Mouse (Mus musculus) myocyte (in vitro differentiated cells): ENCODE results near the gene Emid1. TPM values are rescaled to one million over a fixed set of nuclear protein-coding genes. Genes with fewer than 3 reads are reported as not detected.
"Not testable (repeated sequence)": the region's sequence is repeated elsewhere in the genome, so short reads cannot be mapped to it uniquely, and the experiment has no call there.

ENCODE experiments used
- H3K27me3 ChIP-seq: one replicate; pipeline ENCODE4 v1.6.1; 2011; ENCODE audit not compliant: control insufficient read depth, insufficient read depth, insufficient read length
- H3K36me3 ChIP-seq: one replicate; pipeline ENCODE4 v1.6.1; 2011; ENCODE audit not compliant: control insufficient read depth, insufficient read depth
- H3K4me2 ChIP-seq: one replicate; pipeline ENCODE4 v1.6.1; 2011; ENCODE audit warnings: low read depth, control low read depth
- H3K4me3 ChIP-seq: one replicate; pipeline ENCODE4 v1.5.1; 2011; ENCODE audit warnings: mild to moderate bottlenecking, control low read depth, moderate library complexity
- H3K79me2 ChIP-seq: one replicate; pipeline ENCODE4 v1.6.1; 2011; ENCODE audit not compliant: control insufficient read depth, insufficient read depth
- H3ac ChIP-seq: one replicate; pipeline ENCODE4 v1.6.1; 2011; ENCODE audit not compliant: control insufficient read depth, insufficient read length
- CEBPB ChIP-seq: IDR thresholded peaks from 2 replicates; pipeline ENCODE4 v1.6.1; 2011; ENCODE audit warnings: mild to moderate bottlenecking, moderate library complexity; ENCODE audit not compliant: poor library complexity, insufficient read depth, severe bottlenecking
- E2F4 ChIP-seq: IDR thresholded peaks from one replicate; pipeline ENCODE4 v1.6.1; 2011; ENCODE audit warnings: mild to moderate bottlenecking, control low read depth, moderate library complexity; ENCODE audit not compliant: insufficient read depth
- MAX ChIP-seq: IDR thresholded peaks from one replicate; pipeline ENCODE4 v1.6.1; 2011; ENCODE audit warnings: low read depth, mild to moderate bottlenecking, control low read depth
- MYOD1 ChIP-seq, 3 experiments: IDR thresholded peaks; one replicate each; pipeline ENCODE4 v1.6.1; 2011; ENCODE audit warnings: control low read depth in 2 of 3, low read depth in 2 of 3, mild to moderate bottlenecking in 2 of 3, moderate library complexity in 1 of 3; ENCODE audit not compliant: insufficient read length in 2 of 3, control insufficient read depth in 1 of 3
- MYOG ChIP-seq, 3 experiments: IDR thresholded peaks; one replicate each; pipeline ENCODE4 v1.6.1; 2011; ENCODE audit warnings: control low read depth in 2 of 3, low read depth in 2 of 3, mild to moderate bottlenecking in 2 of 3; ENCODE audit not compliant: insufficient read length in 2 of 3, control insufficient read depth in 1 of 3, insufficient read depth in 1 of 3
- POLR2A ChIP-seq: IDR thresholded peaks from one replicate; pipeline ENCODE4 v1.6.1; 2011; ENCODE audit warnings: low read depth, mild to moderate bottlenecking, control low read depth, moderate library complexity; ENCODE audit not compliant: insufficient read length
- POLR2AphosphoS2 ChIP-seq: IDR thresholded peaks from one replicate; pipeline ENCODE4 v1.6.1; 2011; ENCODE audit warnings: low read depth, control low read depth; ENCODE audit not compliant: insufficient read length
- REST ChIP-seq: IDR thresholded peaks from one replicate; pipeline ENCODE4 v1.6.1; 2011; ENCODE audit warnings: mild to moderate bottlenecking, control low read depth, moderate library complexity; ENCODE audit not compliant: insufficient read depth, insufficient read length
- SRF ChIP-seq: IDR thresholded peaks from one replicate; pipeline ENCODE4 v1.6.1; 2011; ENCODE audit warnings: low read depth; ENCODE audit not compliant: control insufficient read depth, insufficient read length
- TCF12 ChIP-seq: IDR thresholded peaks from one replicate; pipeline ENCODE4 v1.6.1; 2011; ENCODE audit warnings: mild to moderate bottlenecking, control low read depth; ENCODE audit not compliant: poor library complexity, insufficient read depth, severe bottlenecking
- TCF3 ChIP-seq: IDR thresholded peaks from one replicate; pipeline ENCODE4 v1.6.1; 2011; ENCODE audit warnings: low read depth, control low read depth; ENCODE audit not compliant: insufficient read length
- USF1 ChIP-seq: IDR thresholded peaks from one replicate; pipeline ENCODE4 v1.6.1; 2011; ENCODE audit warnings: low read depth, mild to moderate bottlenecking, control low read depth, moderate library complexity
- polyA plus RNA-seq: library from polyadenylated mRNA; unstranded; fragments of >200 nt; fragmentation: generic; extraction: Trizol; gene quantifications from one replicate; pipeline ENCODE4 v1.2.1, GENCODE M21; 2012; ENCODE audit warnings: missing spikeins

Emid1 gene
- polyA plus RNA-seq, 1 experiment: 0.04 TPM

DNA sequence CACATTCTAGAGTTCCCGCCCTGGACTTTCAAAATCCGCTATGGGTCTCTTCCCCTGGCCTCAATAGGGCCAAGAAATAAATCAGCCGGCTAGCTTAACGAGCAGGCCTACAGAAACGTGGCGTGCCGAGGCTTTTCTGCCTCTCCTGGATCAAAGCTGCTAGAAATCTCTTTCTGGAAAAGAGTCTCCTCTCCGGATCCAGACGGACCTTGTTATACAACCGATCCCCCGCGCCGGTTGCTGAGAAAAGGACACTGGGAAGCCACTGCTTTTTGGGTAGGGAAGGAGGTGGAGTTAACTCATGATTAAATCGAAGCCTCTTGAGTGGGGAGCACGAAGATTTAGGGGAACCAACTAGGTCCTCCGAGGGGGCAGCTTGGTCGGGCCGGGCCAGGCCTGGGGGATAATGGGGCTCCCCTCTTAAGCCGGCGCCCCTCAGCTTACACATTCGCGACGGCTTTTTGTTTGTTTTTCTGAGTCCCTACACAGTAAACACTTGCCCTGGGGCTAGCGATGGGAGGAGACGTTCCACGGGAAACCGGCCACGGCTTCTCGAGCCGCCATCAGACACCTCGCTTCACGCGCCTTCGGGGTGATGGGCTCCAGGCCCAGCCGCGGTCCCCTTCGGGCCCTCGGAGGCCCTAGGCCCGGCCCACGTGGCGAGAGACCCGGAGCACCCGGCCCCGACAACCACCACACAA, 53.9 kb downstream of the Emid1 start:
- TF ChIP-seq POLR2AphosphoS2: no peak
- no peak for TF ChIP-seq TCF12
- no peak for TF ChIP-seq MAX
- TF ChIP-seq E2F4: peak; percentile 4
- TF ChIP-seq CEBPB: no peak
- TF ChIP-seq REST: no peak
- no peak for TF ChIP-seq MYOG (IDR thresholded peaks at IDR 0.05; ENCODE audit: control insufficient read depth in 1 of 3, insufficient read depth in 1 of 3, insufficient read length in 2 of 3, low read depth in 2 of 3)
- Histone ChIP-seq H3K4me3 (peak overlapping the region; percentile 98), H3K4me2 (peak overlapping the region; percentile 100)

DNA sequence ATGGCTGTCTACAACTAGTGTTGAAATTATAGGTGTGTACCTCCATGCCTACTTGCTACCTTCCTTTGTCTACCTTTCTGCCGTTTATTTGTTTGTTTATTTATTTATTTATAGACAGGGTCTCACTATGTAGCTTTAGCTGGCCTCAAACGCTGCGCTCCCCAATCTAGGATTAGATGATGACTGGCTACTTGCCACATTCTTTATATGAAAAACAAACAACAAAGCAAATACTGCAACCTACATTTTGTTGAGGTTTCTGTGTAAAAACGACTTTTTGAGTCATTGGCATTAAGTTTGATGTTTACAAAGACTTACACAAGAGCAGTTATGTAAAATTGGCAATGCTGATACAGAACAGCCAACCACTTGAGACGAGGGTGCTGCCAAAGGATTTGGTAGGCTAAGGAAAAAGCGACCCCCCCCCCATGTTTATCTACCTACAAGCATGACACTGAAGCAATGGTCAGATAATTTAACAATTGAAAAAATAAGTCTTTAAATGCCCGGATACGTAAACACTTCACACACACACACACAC, 55.5 kb downstream of the Emid1 start:
- H3K27me3 ChIP-seq: no peaks in the 10 kb centered on the region
- peaks cover 72% of the 10 kb centered on the region for H3K79me2 ChIP-seq
- H3K36me3 ChIP-seq: peaks cover 18% of the 10 kb centered on the region

More for the DNA sequence above, 53.9 kb downstream of the Emid1 start:
- Histone ChIP-seq H3K79me2 (peaks cover 56% of the 10 kb centered on the region), H3ac (peak overlapping the region; percentile 65), H3K27me3 (no peaks in the 10 kb centered on the region), H3K36me3 (peaks cover 5% of the 10 kb centered on the region)

DNA sequence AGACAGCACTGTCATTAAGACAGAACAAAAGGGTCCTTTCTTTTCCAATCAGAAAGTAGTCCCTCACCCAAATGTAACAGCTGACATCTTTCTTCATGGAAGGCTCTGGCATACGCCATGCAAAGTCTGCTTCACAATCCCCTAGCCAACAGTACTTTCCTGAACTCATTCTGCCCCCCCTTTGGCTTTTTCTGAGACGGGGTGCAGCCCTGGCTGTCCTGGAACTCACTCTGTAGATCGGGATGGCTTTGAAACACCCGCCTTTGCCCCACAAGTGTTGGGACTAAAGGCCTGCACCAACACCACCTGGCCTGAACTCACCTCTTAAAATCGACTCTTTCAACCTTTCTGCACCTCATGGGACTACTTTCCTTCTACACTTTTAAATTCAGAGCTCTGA, 56.2 kb downstream of the Emid1 start:
- no peak overlapping the region for H3K4me3 ChIP-seq
- H3ac ChIP-seq: no peak overlapping the region
- H3K79me2 ChIP-seq: peaks cover 79% of the 10 kb centered on the region
- H3K4me2 ChIP-seq: peak overlapping the region; percentile 100
- no peak for TF ChIP-seq REST
- peaks cover 25% of the 10 kb centered on the region for H3K36me3 ChIP-seq
- H3K27me3 ChIP-seq: no peaks in the 10 kb centered on the region

More for the DNA sequence above, 55.5 kb downstream of the Emid1 start:
- peak overlapping the region; percentile 98 for H3K4me3 ChIP-seq
- TF ChIP-seq MAX (no peak), MYOD1 (IDR thresholded peaks at IDR 0.05; ENCODE audit: control insufficient read depth in 1 of 3, insufficient read length in 2 of 3, low read depth in 2 of 3) (no peak), POLR2AphosphoS2 (no peak), TCF3 (no peak), TCF12 (no peak), CEBPB (no peak), REST (no peak), SRF (no peak), E2F4 (no peak)
- no peak overlapping the region for H3ac ChIP-seq
- peak overlapping the region; percentile 100 for H3K4me2 ChIP-seq

DNA sequence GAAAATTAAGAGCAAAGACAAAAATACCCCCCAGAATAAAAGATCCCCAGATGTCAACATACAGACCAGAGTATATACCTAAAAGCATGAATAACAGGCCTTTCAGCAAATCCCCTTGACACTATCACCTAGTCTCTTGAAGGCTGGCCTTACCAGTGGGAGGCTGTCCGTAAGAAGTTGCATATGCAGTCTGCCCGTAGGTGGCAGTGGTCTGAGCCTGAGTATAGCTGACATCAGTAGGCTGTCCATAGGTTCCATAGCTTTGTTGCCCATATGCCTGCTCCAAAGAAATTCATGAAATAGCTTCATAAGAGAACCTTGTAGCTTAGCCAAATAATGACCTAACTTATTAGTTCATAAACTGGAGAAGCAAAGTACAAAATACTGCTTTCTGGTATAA, 60.4 kb downstream of the Emid1 start:
- no peak for TF ChIP-seq TCF12
- no peak for TF ChIP-seq REST
- TF ChIP-seq POLR2A: no peak
- no peak for TF ChIP-seq SRF
- no peak for TF ChIP-seq MYOD1 (IDR thresholded peaks at IDR 0.05; ENCODE audit: control insufficient read depth in 1 of 3, insufficient read length in 2 of 3, low read depth in 2 of 3)
- H3K4me3 ChIP-seq: no peak overlapping the region
- H3ac ChIP-seq: no peak overlapping the region
- H3K36me3 ChIP-seq: peaks cover 64% of the 10 kb centered on the region
- H3K27me3 ChIP-seq: no peaks in the 10 kb centered on the region
- no peak overlapping the region for H3K4me2 ChIP-seq
- peaks cover 92% of the 10 kb centered on the region for H3K79me2 ChIP-seq

DNA sequence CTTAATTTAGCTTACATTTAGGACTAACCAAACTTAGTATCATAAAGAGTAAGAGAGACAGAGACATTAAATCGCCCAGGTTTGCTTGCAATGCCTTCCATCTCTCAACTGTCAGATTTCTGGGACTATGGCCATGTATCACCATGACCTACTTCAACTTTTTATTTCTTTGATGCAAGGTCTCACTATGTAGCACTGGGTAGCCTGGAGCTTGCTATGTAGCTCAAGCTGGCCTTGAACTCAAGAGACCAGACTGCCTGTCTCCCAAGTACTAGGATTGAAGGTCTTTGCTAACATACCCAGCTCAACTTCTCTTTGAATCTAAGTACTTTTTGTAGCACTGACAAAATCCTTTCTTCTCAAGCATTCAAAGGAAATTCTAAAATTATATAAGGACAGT, 62.9 kb downstream of the Emid1 start:
- no peaks in the 10 kb centered on the region for H3K27me3 ChIP-seq
- H3K4me3 ChIP-seq: no peak overlapping the region
- H3K4me2 ChIP-seq: no peak overlapping the region
- H3K36me3 ChIP-seq: peaks cover 90% of the 10 kb centered on the region
- no peak overlapping the region for H3ac ChIP-seq
- H3K79me2 ChIP-seq: peaks cover 76% of the 10 kb centered on the region
- TF ChIP-seq REST: no peak
- no peak for TF ChIP-seq POLR2AphosphoS2
- TF ChIP-seq POLR2A: no peak
- TF ChIP-seq CEBPB: no peak
- TF ChIP-seq TCF3: no peak
- no peak for TF ChIP-seq USF1
- no peak for TF ChIP-seq MYOG (IDR thresholded peaks at IDR 0.05; ENCODE audit: control insufficient read depth in 1 of 3, insufficient read depth in 1 of 3, insufficient read length in 2 of 3, low read depth in 2 of 3)
- no peak for TF ChIP-seq SRF
- TF ChIP-seq MYOD1 (IDR thresholded peaks at IDR 0.05; ENCODE audit: control insufficient read depth in 1 of 3, insufficient read length in 2 of 3, low read depth in 2 of 3): no peak
- TF ChIP-seq E2F4: no peak
- TF ChIP-seq MAX: no peak

DNA sequence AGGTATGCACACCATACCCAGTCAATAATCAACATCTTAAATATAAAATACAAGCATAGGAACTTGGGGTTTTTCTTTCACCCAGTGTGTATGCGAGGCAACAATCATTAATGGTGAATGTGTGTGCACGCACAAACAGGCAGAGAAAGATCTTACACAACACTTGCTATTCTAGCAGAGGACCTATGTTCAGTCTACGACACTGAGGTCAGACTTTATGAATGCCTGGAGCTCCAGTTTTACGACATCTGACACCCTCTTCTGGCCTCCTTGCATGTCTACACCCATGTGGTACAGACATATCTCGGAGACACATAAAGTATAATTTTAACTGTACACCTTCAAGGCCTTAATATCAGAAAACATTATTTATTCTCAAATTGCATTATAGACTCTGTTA, 75.2 kb downstream of the Emid1 start:
- H3K27me3 ChIP-seq, H3ac ChIP-seq, H3K4me3 ChIP-seq, H3K4me2 ChIP-seq: not testable (repeated sequence)
- peaks cover 82% of the 10 kb centered on the region for H3K36me3 ChIP-seq
- peaks cover 43% of the 10 kb centered on the region for H3K79me2 ChIP-seq
